ENCODE assay signal across 8 mouse cellular contexts in genomic region chr13:32802259-32803081, GRCm38 (mm10). TPM values are rescaled to one million over a fixed set of nuclear protein-coding genes. Genes with fewer than 3 reads are reported as not detected.
DNase-seq lines count a peak whose midpoint lies in the region; ATAC-seq and TF ChIP-seq lines count a peak whose summit lies in the region.

Gene D930007J09Rik (minus strand): TSS chr13:32802849.

- H3K4me2 ChIP-seq in heart, embryonic 12.5 days, result peak within 1 kb of the TSS; percentile 86
- H3K4me2 ChIP-seq in liver, embryonic 15.5 days, result peak within 1 kb of the TSS; percentile 99
- peak within 1 kb of the TSS; percentile 70 for H3K4me2 ChIP-seq in neural tube, embryonic 13.5 days

- H3K27me3 ChIP-seq in embryonic facial prominence, embryonic 10.5 days (replicated peaks; ENCODE audit: low read depth, poor library complexity, severe bottlenecking), result no peaks in the 10 kb centered on the region
- no peaks in the 10 kb centered on the region for H3K27me3 ChIP-seq in heart, embryonic 12.5 days (replicated peaks)
- H3K27me3 ChIP-seq in liver, embryonic 15.5 days, result no peaks in the 10 kb centered on the region
- no peaks in the 10 kb centered on the region for H3K27me3 ChIP-seq in neural tube, embryonic 13.5 days
- no peaks in the 10 kb centered on the region for H3K27me3 ChIP-seq in testis, adult 2 months (ENCODE audit: control insufficient read depth, insufficient read depth, low read length)

- H3K9ac ChIP-seq in heart, embryonic 12.5 days, result peak within 1 kb of the TSS; percentile 88
- peak within 1 kb of the TSS; percentile 84 for H3K9ac ChIP-seq in liver, embryonic 15.5 days
- H3K9ac ChIP-seq in neural tube, embryonic 13.5 days, result peak within 1 kb of the TSS; percentile 90

- peaks cover 20% of the 10 kb centered on the region for H3K36me3 ChIP-seq in embryonic facial prominence, embryonic 10.5 days (replicated peaks)
- 0 out of 2 replicates have a peak, but pooled peaks cover 11% of the 10 kb centered on the region for H3K36me3 ChIP-seq in heart, embryonic 12.5 days
- peaks cover 19% of the 10 kb centered on the region for H3K36me3 ChIP-seq in liver, embryonic 15.5 days (replicated peaks)
- H3K36me3 ChIP-seq in neural tube, embryonic 13.5 days, result peaks cover 13% of the 10 kb centered on the region
- H3K36me3 ChIP-seq in testis, adult 2 months (ENCODE audit: control insufficient read depth, insufficient read depth, low read length), result no peaks in the 10 kb centered on the region

- under 1% methylated on average over 95 of the region's 95 CpGs for WGBS in embryonic facial prominence, embryonic 10.5 days
- WGBS in heart, embryonic 12.5 days, result under 1% methylated on average over 94 of the region's 95 CpGs
- WGBS in liver, embryonic 15.5 days (ENCODE audit: insufficient replicate concordance), result under 1% methylated on average over 94 of the region's 95 CpGs
- WGBS in neural tube, embryonic 13.5 days, result under 1% methylated on average over 95 of the region's 95 CpGs

- TF ChIP-seq CTCF in testis, adult 2 months (IDR thresholded peaks at IDR 0.05; ENCODE audit: control insufficient read depth, insufficient read depth, insufficient replicate concordance, low read depth, low read length), result no peak

- peak within 1 kb of the TSS; percentile 87 for H3K27ac ChIP-seq in embryonic facial prominence, embryonic 10.5 days (replicated peaks)
- peak within 1 kb of the TSS; percentile 37 for H3K27ac ChIP-seq in heart, embryonic 12.5 days (ENCODE audit: poor library complexity, severe bottlenecking)
- peak within 1 kb of the TSS; percentile 77 for H3K27ac ChIP-seq in liver, embryonic 15.5 days (replicated peaks)
- H3K27ac ChIP-seq in neural tube, embryonic 13.5 days (replicated peaks), result peak within 1 kb of the TSS; percentile 94
- H3K27ac ChIP-seq in testis, adult 2 months (ENCODE audit: control insufficient read depth, insufficient read depth, low read depth, low read length), result peak within 1 kb of the TSS; percentile 89

- peak; percentile 51 for ATAC-seq in heart, embryonic 12.5 days (ENCODE audit: insufficient number of reproducible peaks, low FRiP score)
- ATAC-seq in liver, embryonic 15.5 days (ENCODE audit: insufficient read depth), result peak; percentile 50
- peak; percentile 80 for ATAC-seq in neural tube, embryonic 13.5 days (ENCODE audit: low read depth)

- peaks cover 31% of the 10 kb centered on the region for H3K4me1 ChIP-seq in embryonic facial prominence, embryonic 10.5 days
- H3K4me1 ChIP-seq in heart, embryonic 12.5 days (replicated peaks), result peaks cover 23% of the 10 kb centered on the region
- peaks cover 37% of the 10 kb centered on the region for H3K4me1 ChIP-seq in liver, embryonic 15.5 days (replicated peaks)
- H3K4me1 ChIP-seq in neural tube, embryonic 13.5 days (replicated peaks), result peaks cover 31% of the 10 kb centered on the region
- peaks cover 8% of the 10 kb centered on the region for H3K4me1 ChIP-seq in testis, adult 2 months (ENCODE audit: control insufficient read depth, insufficient read depth, low read length)

- H3K4me3 ChIP-seq in embryonic facial prominence, embryonic 10.5 days, result peak within 1 kb of the TSS; percentile 85
- H3K4me3 ChIP-seq in heart, embryonic 12.5 days, result peak within 1 kb of the TSS; percentile 88
- H3K4me3 ChIP-seq in liver, embryonic 15.5 days (replicated peaks), result peak within 1 kb of the TSS; percentile 90
- H3K4me3 ChIP-seq in neural tube, embryonic 13.5 days, result peak within 1 kb of the TSS; percentile 89
- H3K4me3 ChIP-seq in testis, adult 2 months (ENCODE audit: control insufficient read depth, low read depth, low read length), result peak within 1 kb of the TSS; percentile 84

- TF ChIP-seq POLR2A in testis, adult 2 months (IDR thresholded peaks at IDR 0.05; ENCODE audit: control insufficient read depth, low read depth, low read length), result 0 out of 2 replicates have a peak, but pooled peaks have one; percentile 28

- peak; percentile 30 to 43 for DNase-seq in B cell, adult 2 months
- peak; percentile 68 for DNase-seq in adrenal gland, postnatal 10 days
- DNase-seq in embryonic facial prominence, embryonic 10.5 days (ENCODE audit: low spot score), result peak; percentile 71
- DNase-seq in kidney, postnatal 14 days, result peak; percentile 61

- H3K9me3 ChIP-seq in embryonic facial prominence, embryonic 10.5 days, result no peaks in the 10 kb centered on the region
- no peaks in the 10 kb centered on the region for H3K9me3 ChIP-seq in heart, embryonic 12.5 days (replicated peaks)
- no peaks in the 10 kb centered on the region for H3K9me3 ChIP-seq in liver, embryonic 15.5 days (replicated peaks)
- no peaks in the 10 kb centered on the region for H3K9me3 ChIP-seq in neural tube, embryonic 13.5 days

RNA-seq across cellular contexts. Expression of gene D930007J09Rik, which starts in this region (rescaled TPM):
- total RNA-seq in adrenal gland, postnatal 10 days (2021), result not detected
- not detected in 2 replicates for polyA plus RNA-seq in embryonic facial prominence, embryonic 10.5 days (2016; fragmentation: Nextera tagmentation; extraction: Ambion mirVana)
- polyA plus RNA-seq in heart, embryonic 12.5 days (2016; fragmentation: Nextera tagmentation; extraction: Ambion mirVana), result not detected in 2 replicates
- not detected in 2 replicates for polyA plus RNA-seq in liver, embryonic 15.5 days (2015; fragmentation: Nextera tagmentation; extraction: Ambion mirVana)
- not detected in 2 replicates for polyA plus RNA-seq in neural tube, embryonic 13.5 days (2015; fragmentation: Nextera tagmentation; extraction: Ambion mirVana)
- polyA plus RNA-seq in testis, adult 2 months (2012; rRNA removed), result not detected in 2 replicates

Comparison
In these comparisons a context has a peak if more than half of its experiments do, and no peak if none do; other contexts are left out.
1. Peak in every context shown above with its lines: DNase-seq, ATAC-seq, H3K4me3 ChIP-seq and H3K27ac ChIP-seq.
2. Peak in DNase-seq in adrenal gland, postnatal 10 days; RNA of the gene not detected or under 1 TPM.
3. Peak in DNase-seq, H3K4me3 ChIP-seq and H3K27ac ChIP-seq in embryonic facial prominence, embryonic 10.5 days; RNA of the gene not detected or under 1 TPM.
4. Peak in ATAC-seq, H3K4me3 ChIP-seq, H3K27ac ChIP-seq, H3K9ac ChIP-seq and H3K4me2 ChIP-seq in heart, embryonic 12.5 days; RNA of the gene not detected or under 1 TPM.
5. Peak in ATAC-seq, H3K4me3 ChIP-seq, H3K27ac ChIP-seq, H3K9ac ChIP-seq and H3K4me2 ChIP-seq in liver, embryonic 15.5 days; RNA of the gene not detected or under 1 TPM.
6. Peak in ATAC-seq, H3K4me3 ChIP-seq, H3K27ac ChIP-seq, H3K9ac ChIP-seq and H3K4me2 ChIP-seq in neural tube, embryonic 13.5 days; RNA of the gene not detected or under 1 TPM.
7. H3K27ac ChIP-seq: peak in every context shown above with its lines; median percentile 94 in neural tube, embryonic 13.5 days; 89 in testis, adult 2 months; 87 in embryonic facial prominence, embryonic 10.5 days; 77 in liver, embryonic 15.5 days; 37 in heart, embryonic 12.5 days.